Mouse (Mus musculus) 416B (cell line): ENCODE measurements around the gene Notch3.

Source experiments
- DNase-seq: peaks from one replicate; pipeline ENCODE4 v3.0.0; 2011; ENCODE audit warnings: low read depth

Notch3 gene

DNA sequence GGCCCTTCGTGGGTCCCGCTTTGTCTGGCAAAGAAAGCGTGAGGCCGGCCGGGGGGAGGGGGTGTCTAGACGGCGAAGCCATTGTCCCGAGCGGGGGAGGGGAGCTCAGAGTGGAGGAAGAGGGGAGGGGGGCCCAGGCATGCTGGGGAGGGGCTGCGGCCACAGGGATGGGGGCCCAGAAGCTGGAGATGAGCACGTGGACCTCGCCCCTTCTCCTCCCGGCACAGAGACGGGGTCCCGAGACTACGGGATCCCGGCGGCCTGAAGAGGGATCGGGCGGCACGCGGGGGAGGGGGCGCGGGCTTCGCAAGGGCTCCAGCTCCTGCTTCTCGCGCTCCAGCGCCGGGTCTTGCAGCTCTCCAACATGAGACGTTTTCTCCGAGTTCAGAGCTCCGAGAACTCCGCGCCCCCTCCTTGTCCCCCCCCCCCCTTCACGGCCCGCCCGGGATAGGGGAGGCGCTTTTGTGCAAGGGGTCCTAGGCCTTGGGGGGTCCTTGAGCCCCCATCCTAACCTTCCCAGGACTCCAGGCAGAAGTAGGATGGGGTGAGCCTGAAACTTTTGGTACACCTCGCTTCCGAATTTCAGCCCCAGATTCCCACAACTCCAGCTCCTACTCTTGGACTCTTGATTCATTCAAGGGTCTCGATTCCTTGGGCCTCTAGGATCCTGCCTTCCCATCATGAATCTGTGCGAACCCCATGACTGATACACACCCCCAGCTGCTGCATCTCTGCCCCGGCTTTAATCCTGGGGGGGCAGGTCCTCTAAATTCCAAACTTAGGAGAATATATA is 653 bp downstream of the Notch3 start:
- DNase-seq: no peak

- DNase-seq: peak; percentile 8
These were observed 1.3 kb downstream of the Notch3 start for GRCm38 (mm10) chr17:32165266-32165802.

- DNase-seq: no peak
These were observed 1.9 kb downstream of the Notch3 start for GRCm38 (mm10) chr17:32164780-32165179.

DNA sequence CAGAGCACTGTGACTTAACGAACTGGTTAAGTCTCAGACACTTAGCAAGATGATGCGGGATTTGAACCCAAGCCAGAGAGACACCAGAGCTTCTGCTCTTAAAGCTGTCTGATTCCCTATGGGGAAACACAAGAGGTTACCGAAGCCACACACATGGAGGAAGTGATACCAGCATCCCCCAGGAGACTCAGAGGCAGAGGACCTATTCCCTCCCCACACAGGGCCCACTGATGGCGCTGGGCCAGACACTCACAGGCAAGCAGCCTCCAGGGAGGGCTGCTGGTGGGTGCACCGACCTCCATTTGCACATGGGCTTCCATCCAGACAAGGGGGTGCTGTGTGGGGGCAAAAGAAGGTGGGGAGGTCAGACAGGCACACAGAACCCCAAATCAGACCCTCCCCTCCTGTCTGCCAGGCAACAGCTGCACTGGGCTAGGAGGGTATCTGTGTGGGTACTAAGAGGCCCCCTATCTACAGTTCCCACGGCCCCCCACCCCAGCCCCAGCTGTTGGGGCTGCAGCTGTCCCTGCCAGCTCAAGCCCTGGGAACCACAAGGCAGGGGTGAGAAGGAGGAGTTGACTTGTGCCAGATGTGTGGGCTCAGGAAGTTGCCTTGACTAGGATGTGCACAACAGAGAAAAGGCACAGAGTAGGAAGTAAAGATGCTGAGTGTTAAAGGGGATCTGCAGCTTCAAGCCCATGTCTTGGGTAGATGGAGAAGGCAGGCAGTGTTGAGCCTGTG is 2.6 kb downstream of the Notch3 start:
- peak; percentile 44 for DNase-seq

- no peak for DNase-seq
These were observed 4.4 kb downstream of the Notch3 start for GRCm38 (mm10) chr17:32162112-32162850.

- peak; percentile 7 for DNase-seq
These were observed 5.8 kb downstream of the Notch3 start for GRCm38 (mm10) chr17:32160882-32161281.

DNA sequence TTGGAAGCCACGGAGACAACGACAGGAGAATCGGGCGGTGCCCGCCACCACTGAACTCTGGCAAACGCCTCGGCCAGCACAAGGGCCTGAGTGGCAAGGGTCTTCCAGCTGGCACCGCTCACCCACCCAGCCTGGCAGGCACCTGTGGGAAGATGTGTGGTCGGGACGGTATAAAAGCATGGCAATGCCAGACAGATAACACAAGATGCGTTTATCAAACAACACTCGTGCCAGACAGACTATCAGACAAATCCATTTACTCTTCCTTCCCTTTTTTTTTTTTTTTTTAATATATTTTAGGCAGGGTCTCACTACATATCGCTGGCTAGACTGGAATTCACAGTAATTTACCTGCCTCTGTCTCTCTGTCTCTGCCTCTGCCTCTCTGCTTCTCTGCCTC is 7.8 kb downstream of the Notch3 start:
- no peak for DNase-seq

DNA sequence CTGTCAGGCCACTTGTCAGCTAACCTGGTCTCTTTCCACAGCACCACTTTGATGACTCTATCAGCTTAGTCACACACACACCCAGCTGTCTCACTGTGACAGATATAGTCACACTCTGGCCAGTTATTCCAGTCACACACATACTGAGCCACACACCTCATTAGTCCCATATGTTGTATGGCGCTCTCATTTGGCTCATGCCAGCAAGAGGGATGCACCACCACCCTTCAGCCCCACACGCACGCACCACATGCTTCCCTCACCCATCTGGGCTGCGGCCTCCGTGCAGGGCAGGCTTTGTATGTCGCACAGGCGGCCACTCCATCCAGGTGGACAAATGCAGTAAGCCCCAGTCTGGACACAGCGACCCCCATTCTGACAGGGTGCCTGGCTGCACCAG is 19.9 kb downstream of the Notch3 start:
- no peak for DNase-seq

DNA sequence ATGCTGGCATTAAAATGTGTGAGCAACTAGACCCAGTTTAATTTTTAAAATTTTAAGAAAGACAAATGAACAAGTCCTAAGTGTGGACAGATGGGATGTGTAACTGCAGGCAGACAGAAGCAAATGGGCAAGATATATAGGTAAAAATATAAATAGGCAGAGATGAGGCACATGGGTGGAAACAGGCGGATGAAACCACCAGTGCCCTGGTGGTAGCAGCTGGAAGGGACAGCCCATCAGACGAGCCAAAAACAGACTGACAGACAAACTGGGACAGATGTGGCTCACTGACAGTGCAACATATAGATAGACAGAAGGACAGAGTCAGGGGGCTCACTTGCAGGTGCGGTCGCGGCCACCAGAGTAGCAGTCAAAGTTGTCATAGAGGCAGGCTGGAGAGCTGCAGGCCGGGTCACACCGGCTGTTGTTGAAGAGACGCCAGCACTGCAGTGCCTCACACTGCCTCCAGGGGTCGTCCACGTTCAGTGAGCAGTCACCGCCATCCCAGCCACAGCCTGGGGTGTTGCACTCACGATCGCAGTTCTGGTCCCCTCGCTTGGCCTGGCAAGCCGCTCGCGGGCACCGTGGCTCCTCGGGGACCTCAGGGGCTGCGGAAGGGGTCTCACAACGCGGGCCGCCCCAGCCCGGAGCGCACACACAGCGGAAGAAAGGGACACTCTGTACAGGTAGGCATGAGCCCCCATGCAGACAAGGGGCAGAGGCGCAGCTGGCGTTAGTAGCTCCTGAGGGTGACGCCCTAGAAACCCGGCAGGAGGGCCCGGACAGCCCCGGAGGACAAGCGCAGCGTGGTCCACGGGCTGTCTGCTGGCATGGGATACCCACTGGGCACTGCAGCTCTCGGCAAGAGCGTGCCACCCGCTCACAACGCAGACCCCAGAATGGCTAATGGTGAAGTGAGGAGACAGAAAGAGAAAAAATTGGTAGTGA is 23.5 kb downstream of the Notch3 start:
- peak; percentile 77 for DNase-seq

GRCm38 (mm10) chr17:32142234-32142633 is 24.4 kb downstream of the Notch3 start:
- DNase-seq: no peak

DNA sequence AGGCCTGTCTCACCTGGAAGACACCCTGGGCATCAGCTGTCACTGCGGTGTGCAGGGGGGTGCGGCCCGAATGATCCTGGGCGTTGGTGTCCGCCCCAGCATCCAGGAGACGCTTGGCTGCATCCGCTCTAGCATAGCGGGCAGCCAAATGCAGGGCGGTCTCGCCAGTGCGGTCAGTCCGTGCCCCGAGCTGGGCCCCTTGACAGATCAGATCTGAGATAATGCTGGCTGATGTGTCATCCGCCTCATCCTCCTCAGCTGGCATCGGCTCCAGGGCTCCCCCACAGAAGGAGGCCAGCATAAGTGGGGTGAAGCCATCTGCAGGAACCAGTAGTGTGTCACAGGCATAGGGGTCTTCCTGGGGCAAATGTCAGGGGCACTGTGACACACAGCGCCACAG is 33.3 kb downstream of the Notch3 start:
- peak; percentile 77 for DNase-seq

GRCm38 (mm10) chr17:32132087-32132486 is 34.6 kb downstream of the Notch3 start:
- no peak for DNase-seq

GRCm38 (mm10) chr17:32130506-32130905 is 36.1 kb downstream of the Notch3 start:
- DNase-seq: no peak

DNA sequence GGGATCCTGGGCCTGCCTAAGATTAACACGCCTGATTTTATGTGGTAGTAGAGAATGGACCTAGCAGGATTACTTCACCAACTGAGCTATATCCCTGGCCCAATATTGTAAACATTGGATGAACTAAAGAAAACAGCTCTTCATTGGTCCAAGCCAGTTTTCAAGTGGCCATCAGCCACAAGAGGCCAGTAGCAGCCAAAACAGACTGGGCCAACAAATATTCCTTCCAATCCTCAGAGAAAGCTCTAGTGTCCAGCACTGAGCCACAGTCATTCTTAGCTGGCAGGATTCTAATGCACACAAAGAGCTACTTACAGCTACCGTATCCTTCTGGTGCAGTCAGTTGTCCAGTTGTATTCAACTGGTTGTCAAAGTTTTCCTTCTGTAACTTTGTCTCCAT is 39.5 kb downstream of the Notch3 start:
- no peak for DNase-seq

- DNase-seq: no peak
These were observed 41.2 kb downstream of the Notch3 start for GRCm38 (mm10) chr17:32125407-32125806.

- peak; percentile 60 for DNase-seq
These were observed 43.1 kb downstream of the Notch3 start for GRCm38 (mm10) chr17:32123545-32123944.

DNA sequence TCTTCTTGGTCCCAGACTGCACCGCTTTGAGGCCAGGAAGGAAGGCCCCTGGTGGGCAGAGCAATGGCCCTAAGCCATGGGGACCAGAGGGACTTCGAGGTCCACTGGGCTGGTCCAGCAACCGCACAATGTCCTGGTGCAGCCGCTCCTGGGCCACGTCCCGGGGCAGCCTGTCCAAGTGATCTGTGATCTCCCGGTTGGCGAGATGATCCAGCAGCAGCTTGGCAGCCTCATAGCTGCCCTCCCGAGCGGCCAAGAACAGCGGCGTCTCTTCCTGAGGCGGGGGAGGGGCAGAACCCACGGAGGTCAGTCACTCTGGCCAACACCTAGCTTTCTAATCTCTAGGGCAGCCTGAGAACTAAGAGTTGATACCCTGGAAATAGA is 44.1 kb downstream of the Notch3 start:
- no peak for DNase-seq

DNA sequence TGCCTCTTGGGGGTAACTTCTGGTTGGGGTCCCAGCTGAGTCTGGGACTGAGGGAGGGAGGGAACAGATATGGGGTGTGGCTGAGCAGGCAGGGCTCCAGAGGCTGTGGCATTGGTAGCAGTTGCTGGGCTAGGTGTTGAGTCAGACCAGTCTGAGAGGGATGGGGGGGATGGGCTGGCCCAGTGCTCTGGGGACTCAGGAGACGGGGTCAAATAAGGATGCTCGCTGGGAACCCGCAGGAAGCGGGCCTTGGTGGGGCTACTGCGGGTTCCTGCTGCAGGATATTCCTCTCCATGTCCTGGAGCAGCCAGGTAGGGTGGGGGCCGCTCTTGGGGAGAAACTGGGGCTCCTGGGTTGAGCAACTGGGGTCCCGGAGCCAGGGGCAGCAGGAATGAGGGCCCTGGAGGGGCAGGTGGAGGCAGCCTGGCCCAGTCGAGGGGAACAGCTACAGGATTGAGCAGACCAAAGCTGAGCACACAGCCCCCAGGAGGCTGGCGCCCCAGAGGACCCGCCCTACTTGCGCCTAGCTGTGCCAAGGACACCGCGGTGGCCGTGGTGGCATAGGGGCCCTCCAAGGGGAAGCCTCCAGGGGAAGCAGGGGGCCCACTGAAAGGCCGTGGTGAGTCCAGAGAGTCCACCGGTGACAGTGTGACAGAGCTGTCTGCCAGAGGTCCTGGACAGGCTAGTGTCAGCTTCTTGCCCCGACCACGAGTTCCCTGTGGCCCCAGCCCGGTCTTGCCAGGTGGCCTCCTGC is 44.6 kb downstream of the Notch3 start:
- DNase-seq: peak; percentile 68

- DNase-seq: no peak
These were observed 45.7 kb downstream of the Notch3 start for GRCm38 (mm10) chr17:32120771-32121532.

- no peak for DNase-seq
These were observed 47.5 kb downstream of the Notch3 start for GRCm38 (mm10) chr17:32119196-32119595.
